Mouse (Mus musculus) duodenum, adult 2 months (tissue): ENCODE data around the gene Nepro. TPM values are rescaled to one million over a fixed set of nuclear protein-coding genes. Genes with fewer than 3 reads are reported as not detected.

Experiments used
- polyA plus RNA-seq: library from polyadenylated mRNA; depleted of rRNA; stranded (reverse); fragments of >200 nt; gene quantifications from 2 replicates; pipeline ENCODE4 v1.2.3, GENCODE M21; 2012; ENCODE audit warnings: low replicate concordance; rRNA removed

Gene Nepro
- polyA plus RNA-seq = 1.9 and 2.0 TPM in 2 replicates

GRCm38 (mm10) chr16:44724083-44724787 lies at the start of gene Nepro:
TSS of gene Nepro (plus strand) at chr16:44724301.

GRCm38 (mm10) chr16:44745866-44746562 lies 21.9 kb downstream of the Nepro start, which contains the start of gene Gtpbp8:
TSS of gene Gtpbp8 (minus strand) at chr16:44746363.

DNA sequence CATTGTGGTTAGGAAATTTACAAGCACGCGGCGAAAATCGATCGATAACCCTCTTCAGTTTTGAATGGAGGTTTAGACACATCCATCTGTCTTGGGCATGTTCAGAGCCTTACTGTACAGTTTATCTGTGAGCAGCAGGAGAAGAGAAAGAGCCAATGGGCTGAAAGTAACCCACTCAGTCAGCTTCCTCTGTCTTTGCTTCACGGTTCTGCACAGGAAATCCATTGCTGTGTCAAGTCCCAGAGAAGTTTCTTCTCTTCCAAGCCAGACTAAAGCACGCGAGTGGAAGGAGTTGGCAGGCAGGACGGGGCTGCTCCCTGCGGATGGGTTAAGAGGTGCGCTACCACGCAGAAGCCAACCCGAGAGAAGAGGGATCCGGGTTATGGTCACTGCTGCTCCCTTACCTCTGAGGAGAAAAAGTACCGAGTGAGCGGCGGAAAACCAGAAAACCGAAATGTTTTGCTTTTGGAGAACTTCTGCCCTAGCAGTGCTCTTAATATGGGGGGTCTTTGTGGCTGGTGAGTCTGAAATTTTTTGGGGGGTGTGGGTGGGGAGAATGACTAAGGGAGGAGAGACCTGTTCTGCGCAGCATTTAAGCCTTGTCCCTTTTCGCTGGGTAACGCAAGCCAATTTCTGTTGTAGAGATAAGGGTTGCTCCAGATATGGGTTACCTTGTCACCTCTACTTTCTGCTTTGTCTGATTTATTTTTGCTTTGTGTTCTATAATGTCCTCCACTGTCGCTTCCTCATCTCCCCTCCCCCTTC lies 41.6 kb downstream of the Nepro start, which contains the start of gene Cd200r1:
TSS of gene Cd200r1 (plus strand) at position 182 of the 765 bp plus-strand sequence.

Other genes with a start within 250 kb of the Nepro start
- gene Boc, start 165.4 kb upstream of the Nepro start, polyA plus RNA-seq = 2.3 and 4.4 TPM in 2 replicates
- gene Gtpbp8, start 22.1 kb downstream of the Nepro start, polyA plus RNA-seq = 4.4 and 7.2 TPM in 2 replicates
- 0.15 and 0.25 TPM in 2 replicates for gene Cd200r1, start 41.4 kb downstream of the Nepro start, polyA plus RNA-seq
- gene Cd200r4, start 87.4 kb downstream of the Nepro start, polyA plus RNA-seq = 0.49 and 1.3 TPM in 2 replicates
- 0.57 TPM in 1 of 2 replicates, not detected in the other for gene Cd200r2, start 142.8 kb downstream of the Nepro start, polyA plus RNA-seq
- not detected in 2 replicates for gene Cd200r3, start 219.4 kb downstream of the Nepro start, polyA plus RNA-seq